Mouse (Mus musculus) cortical plate, adult 2 months (tissue): ENCODE measurements around the gene Pafah1b1.

Experiments
- CTCF ChIP-seq: fragments of 200-500 bp; IDR thresholded peaks from 2 replicates; pipeline ENCODE4 v1.5.1; 2011; ENCODE audit warnings: mild to moderate bottlenecking, control low read depth, low read length; ENCODE audit not compliant: insufficient read depth; ENCODE audit errors: extremely low read depth
- POLR2A ChIP-seq: fragments of 200-500 bp; IDR thresholded peaks from 2 replicates; pipeline ENCODE4 v1.6.1; 2011; ENCODE audit warnings: mild to moderate bottlenecking, low read length, control low read depth; ENCODE audit not compliant: insufficient read depth; ENCODE audit errors: extremely low read depth

- no peak for TF ChIP-seq POLR2A
- no peak for TF ChIP-seq CTCF
Observed at GRCm38 (mm10) chr11:74748022-74748421, 23.6 kb upstream of the Pafah1b1 start.
